Mouse (Mus musculus) lung, postnatal 0 days (tissue): ENCODE data around the gene Islr2. TPM values are rescaled to one million over a fixed set of nuclear protein-coding genes. Genes with fewer than 3 reads are reported as not detected.

Source experiments
- ATAC-seq: fragments of 200-750 bp; cut with Nextera tagmentation; 2 replicates; pipeline ENCODE4 v1.8.0; 2017; ENCODE audit warnings: moderate library complexity
- DNase-seq: peaks from one replicate; pipeline ENCODE4 v3.0.0-alpha.2; 2016; ENCODE audit warnings: low spot score
- H3K27ac ChIP-seq: fragments of 300-500 bp; sonication (generic); 2 replicates; pipeline ENCODE4 v1.5.1; 2014; ENCODE audit warnings: antibody characterized with exemption, mild to moderate bottlenecking, low read length, mixed read lengths
- H3K27me3 ChIP-seq: fragments of 300-500 bp; sonication (generic); replicated peaks from 2 replicates; pipeline ENCODE4 v1.6.1; 2014; ENCODE audit warnings: low read length, mixed read lengths; ENCODE audit not compliant: insufficient read depth
- H3K36me3 ChIP-seq: fragments of 300-500 bp; sonication (generic); 2 replicates; pipeline ENCODE4 v1.6.1; 2014; ENCODE audit warnings: low read length, mixed read lengths; ENCODE audit not compliant: insufficient read depth
- H3K4me1 ChIP-seq: fragments of 300-500 bp; sonication (generic); 2 replicates; pipeline ENCODE4 v1.6.1; 2014; ENCODE audit warnings: antibody characterized with exemption, low read depth, low read length, mixed read lengths; ENCODE audit not compliant: insufficient read depth
- H3K4me2 ChIP-seq: fragments of 300-500 bp; sonication (generic); replicated peaks from 2 replicates; pipeline ENCODE4 v1.6.1; 2014; ENCODE audit warnings: low read depth, mild to moderate bottlenecking, low read length, moderate library complexity, mixed read lengths
- H3K4me3 ChIP-seq: fragments of 300-500 bp; sonication (generic); 2 replicates; pipeline ENCODE4 v1.5.1; 2014; ENCODE audit warnings: low read depth, low read length
- H3K9ac ChIP-seq: fragments of 300-500 bp; sonication (generic); replicated peaks from 2 replicates; pipeline ENCODE4 v1.6.1; 2014; ENCODE audit warnings: low read depth, mild to moderate bottlenecking
- H3K9me3 ChIP-seq: fragments of 300-500 bp; sonication (generic); 2 replicates; pipeline ENCODE4 v1.6.1; 2016; ENCODE audit warnings: low read length, mixed read lengths
- CTCF ChIP-seq: IDR thresholded peaks from 2 replicates; pipeline ENCODE4 v1.5.1; 2016; ENCODE audit warnings: antibody characterized with exemption, mild to moderate bottlenecking
- EP300 ChIP-seq: IDR thresholded peaks from 2 replicates; pipeline ENCODE4 v1.6.1; 2016; ENCODE audit warnings: antibody characterized with exemption, mild to moderate bottlenecking, control low read depth
- WGBS: fragments of 180-500 bp; shearing (Covaris S2); extraction: QIAGEN DNeasy Blood & Tissue Kit; methylation state at CpG from one replicate; pipeline ENCODE4 v1.1.7; 2014; 5-methylcytosine and 5-hydroxymethylcytosine counted together
- polyA plus RNA-seq: library from polyadenylated mRNA; unstranded; fragments of >200 nt; fragmentation: Nextera tagmentation; extraction: Ambion mirVana; gene quantifications from 2 replicates; pipeline ENCODE4 v1.2.1, GENCODE M21; 2015

Islr2 gene
- polyA plus RNA-seq, 1 experiment from 2014 or later = not detected

- Histone ChIP-seq H3K9me3 (no peaks in the 10 kb centered on the region), H3K9ac (no peak overlapping the region), H3K4me1 (peaks cover 8% of the 10 kb centered on the region; the same call in 1 of the 2 replicates), H3K4me2 (no peak overlapping the region), H3K27me3 (peaks cover 42% of the 10 kb centered on the region), H3K36me3 (no peaks in the 10 kb centered on the region), H3K4me3 (no peak overlapping the region), H3K27ac (no peak overlapping the region)
- 62% methylated on average over 9 of the region's 9 CpGs for WGBS
- no peak for DNase-seq
- no peak for ATAC-seq
- no peak for TF ChIP-seq CTCF
- no peak for TF ChIP-seq EP300
Observed at GRCm38 (mm10) chr9:58194222-58194621, 9.9 kb downstream of the Islr2 start.

- no peaks in the 10 kb centered on the region for H3K27me3 ChIP-seq
- TF ChIP-seq CTCF (no peak), EP300 (no peak)
- H3K4me2 ChIP-seq = no peak overlapping the region
- no peak overlapping the region for H3K9ac ChIP-seq
- H3K27ac ChIP-seq = no peak overlapping the region
- H3K36me3 ChIP-seq = no peaks in the 10 kb centered on the region
- ATAC-seq (no peak), DNase-seq (no peak)
- no peak overlapping the region for H3K4me3 ChIP-seq
- H3K9me3 ChIP-seq = no peaks in the 10 kb centered on the region
- H3K4me1 ChIP-seq = no peaks in the 10 kb centered on the region
- 74% methylated on average over 6 of the region's 6 CpGs for WGBS
Observed at GRCm38 (mm10) chr9:58184456-58184855, 19.7 kb downstream of the Islr2 start.

- no peak overlapping the region for H3K4me2 ChIP-seq
- H3K27me3 ChIP-seq = no peaks in the 10 kb centered on the region
- H3K9ac ChIP-seq = no peak overlapping the region
- no peaks in the 10 kb centered on the region for H3K36me3 ChIP-seq
- no peak for TF ChIP-seq EP300
- TF ChIP-seq CTCF = no peak
- 86% methylated on average over 2 of the region's 2 CpGs for WGBS
- no peaks in the 10 kb centered on the region for H3K4me1 ChIP-seq
- ATAC-seq = no peak
- no peak overlapping the region for H3K27ac ChIP-seq
- DNase-seq = no peak
- no peak overlapping the region for H3K4me3 ChIP-seq
- H3K9me3 ChIP-seq = no peaks in the 10 kb centered on the region
Observed at GRCm38 (mm10) chr9:58179390-58179789, 24.7 kb downstream of the Islr2 start.

- 72% methylated on average over 4 of the region's 4 CpGs for WGBS
- H3K9me3 ChIP-seq = no peaks in the 10 kb centered on the region
Observed at GRCm38 (mm10) chr9:58177165-58177564, 27.0 kb downstream of the Islr2 start.

GRCm38 (mm10) chr9:58175745-58176487, 28.2 kb downstream of the Islr2 start:
- H3K4me2 ChIP-seq = no peak overlapping the region
- H3K9ac ChIP-seq = no peak overlapping the region
- no peak for DNase-seq
- H3K36me3 ChIP-seq = no peaks in the 10 kb centered on the region
- no peak for ATAC-seq
- H3K4me1 ChIP-seq = no peaks in the 10 kb centered on the region
- H3K27me3 ChIP-seq = no peaks in the 10 kb centered on the region
- H3K27ac ChIP-seq = no peak overlapping the region
- 32% methylated on average over 5 of the region's 5 CpGs for WGBS
- no peaks in the 10 kb centered on the region for H3K9me3 ChIP-seq
- H3K4me3 ChIP-seq = no peak overlapping the region
- no peak for TF ChIP-seq EP300
- TF ChIP-seq CTCF = no peak

More at GRCm38 (mm10) chr9:58177165-58177564, 27.0 kb downstream of the Islr2 start:
- Histone ChIP-seq H3K36me3 (no peaks in the 10 kb centered on the region), H3K27ac (no peak overlapping the region), H3K9ac (no peak overlapping the region), H3K4me3 (no peak overlapping the region), H3K27me3 (no peaks in the 10 kb centered on the region), H3K4me2 (no peak overlapping the region), H3K4me1 (no peaks in the 10 kb centered on the region)
- TF ChIP-seq CTCF (no peak), EP300 (no peak)
- no peak for DNase-seq
- ATAC-seq = no peak

GRCm38 (mm10) chr9:58174818-58175251, 29.3 kb downstream of the Islr2 start:
- Histone ChIP-seq H3K27ac (no peak overlapping the region), H3K9ac (no peak overlapping the region), H3K27me3 (no peaks in the 10 kb centered on the region), H3K4me1 (no peaks in the 10 kb centered on the region), H3K4me3 (no peak overlapping the region), H3K36me3 (no peaks in the 10 kb centered on the region), H3K9me3 (no peaks in the 10 kb centered on the region), H3K4me2 (no peak overlapping the region)
- WGBS = 29% methylated on average over 5 of the region's 5 CpGs
- no peak for DNase-seq
- no peak for TF ChIP-seq EP300
- TF ChIP-seq CTCF = no peak
- no peak for ATAC-seq
